Mouse (Mus musculus): ENCODE data around the gene Negr1.

DNA sequence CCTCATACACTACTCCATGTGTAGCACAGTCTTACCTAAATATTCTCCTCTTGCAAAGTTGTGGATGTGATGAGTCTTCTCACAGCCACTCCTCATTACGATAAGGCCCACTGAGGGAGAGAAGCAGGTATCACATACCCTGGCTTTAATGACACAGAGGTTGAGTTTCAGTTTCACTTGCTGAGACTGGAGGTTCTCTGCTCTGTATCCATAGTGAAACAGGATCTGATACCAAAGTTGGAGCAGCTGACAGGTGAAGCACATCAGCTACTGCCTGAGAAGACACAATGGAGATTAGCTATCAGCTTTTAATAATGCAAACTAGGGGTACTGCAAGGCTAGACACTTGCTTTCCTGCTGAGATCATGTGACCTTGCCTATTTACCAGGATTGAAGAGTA is 137.1 kb downstream of the Negr1 start:
- TF ChIP-seq POLR2A (IDR thresholded peaks at IDR 0.05; ENCODE audit: low read depth, low read length) (no peak), CTCF (conservative IDR thresholded peaks at IDR 0.05; ENCODE audit: insufficient read depth, insufficient read length, low read depth, low read length) (no peak)

Measured in kidney, adult 2 months (tissue).